Mouse (Mus musculus) ES-E14 (cell line): ENCODE measurements around the gene Tmc2. TPM values are rescaled to one million over a fixed set of nuclear protein-coding genes. Genes with fewer than 3 reads are reported as not detected.

Experiments
- DNase-seq: peaks from one replicate; pipeline ENCODE4 v3.0.0-alpha.2; 2013; ENCODE audit warnings: low read depth, low spot score
- H3K27ac ChIP-seq: 2 replicates; pipeline ENCODE4 v1.5.1; 2012; ENCODE audit warnings: low read depth, mild to moderate bottlenecking, low read length, moderate library complexity, mixed read lengths; ENCODE audit not compliant: poor library complexity, insufficient read depth, severe bottlenecking
- H3K36me3 ChIP-seq: 2 replicates; pipeline ENCODE4 v1.6.1; 2012; ENCODE audit warnings: mild to moderate bottlenecking, low read length, moderate library complexity, mixed read lengths; ENCODE audit not compliant: control insufficient read depth, poor library complexity, insufficient read depth, severe bottlenecking
- H3K4me1 ChIP-seq, 2 experiments: fragments of 150-350 bp in 1 of 2; sonication (generic) in 1 of 2; 2 replicates each; pipeline ENCODE4 v1.6.1; 2012; ENCODE audit warnings: low read length in 2 of 2, mild to moderate bottlenecking in 1 of 2, mixed read lengths in 1 of 2; ENCODE audit not compliant: control insufficient read depth in 2 of 2, insufficient read depth in 2 of 2, poor library complexity in 1 of 2
- H3K4me3 ChIP-seq, 2 experiments: fragments of 150-350 bp in 1 of 2; sonication (generic) in 1 of 2; 2 replicates each; pipeline ENCODE4 v1.5.1; 2012; ENCODE audit warnings: low read length in 2 of 2, low read depth in 1 of 2, mild to moderate bottlenecking in 1 of 2, mixed read lengths in 1 of 2; ENCODE audit not compliant: insufficient read depth in 1 of 2, poor library complexity in 1 of 2, severe bottlenecking in 1 of 2
- H3K9ac ChIP-seq: 2 replicates; pipeline ENCODE4 v1.6.1; 2012; ENCODE audit warnings: low read depth, mild to moderate bottlenecking, low read length, mixed read lengths; ENCODE audit not compliant: poor library complexity, insufficient read depth, severe bottlenecking
- H3K9me3 ChIP-seq: fragments of 150-350 bp; sonication (generic); 2 replicates; pipeline ENCODE4 v1.6.1; 2012; ENCODE audit warnings: low read depth, mild to moderate bottlenecking, low read length; ENCODE audit not compliant: control insufficient read depth, insufficient read depth
- CHD2 ChIP-seq: IDR thresholded peaks from 2 replicates; pipeline ENCODE4 v1.6.1; 2014; ENCODE audit warnings: mild to moderate bottlenecking, low read depth, low read length, inconsistent platforms
- HCFC1 ChIP-seq: IDR thresholded peaks from 2 replicates; pipeline ENCODE4 v1.6.1; 2012; ENCODE audit warnings: low read length, inconsistent platforms, borderline replicate concordance; ENCODE audit not compliant: insufficient read depth
- MAFK ChIP-seq: IDR thresholded peaks from 2 replicates; pipeline ENCODE4 v1.6.1; 2014; ENCODE audit warnings: mild to moderate bottlenecking, low read depth, low read length, inconsistent platforms; ENCODE audit not compliant: insufficient read depth
- ZC3H11A ChIP-seq: IDR thresholded peaks from 2 replicates; pipeline ENCODE4 v1.6.1; 2012; ENCODE audit warnings: low read depth, mild to moderate bottlenecking, inconsistent platforms, low read length, borderline replicate concordance
- ZNF384 ChIP-seq: IDR thresholded peaks from 2 replicates; pipeline ENCODE4 v1.6.1; 2012; ENCODE audit warnings: low read depth, low read length, inconsistent platforms
- in situ Hi-C, 2 experiments: fragments of 600-800 bp; cut with MboI; formaldehyde crosslinking; loops; one replicate each; pipeline ENCODE4 v1.15.1; 2025; ENCODE audit warnings: low sequenced_read_pairs in 2 of 2, inconsistent platforms in 1 of 2; ENCODE audit not compliant: unreplicated experiment in 2 of 2
- total RNA-seq: library from RNA; depleted of rRNA; stranded (reverse); fragments of 300-350 nt; gene quantifications from 2 replicates; pipeline ENCODE4 v1.2.3, GENCODE M21; 2012

The Tmc2 gene
- total RNA-seq, 1 experiment = 0.09 TPM

DNA sequence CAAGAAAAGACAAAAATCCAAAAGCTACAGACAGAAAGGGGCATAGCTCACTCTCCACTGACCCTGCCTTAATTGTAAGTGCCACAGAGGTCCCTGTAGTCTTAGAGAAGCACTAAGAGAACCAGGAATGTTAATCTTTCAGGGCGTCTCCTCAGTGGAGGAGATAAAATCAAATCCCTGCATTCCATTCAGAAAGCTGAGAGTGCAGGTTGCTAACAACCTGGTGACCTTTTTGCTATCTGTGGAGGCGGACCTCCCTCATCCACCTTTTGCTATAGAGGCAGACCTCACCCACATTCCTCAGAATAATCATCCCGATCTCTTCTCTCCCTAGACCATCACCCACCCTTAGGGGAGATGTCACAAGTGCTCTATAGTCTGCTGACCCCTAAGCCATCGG lies 94.1 kb downstream of the Tmc2 start:
- DNase-seq = no peak
- TF ChIP-seq CHD2 (no peak), MAFK (no peak), HCFC1 (no peak), ZNF384 (no peak), ZC3H11A (no peak)
- H3K9me3 ChIP-seq = no peaks in the 10 kb centered on the region
- no peak overlapping the region for H3K27ac ChIP-seq
- no peak overlapping the region for H3K9ac ChIP-seq
- H3K4me3 ChIP-seq = no peak overlapping the region
- H3K4me1 ChIP-seq = peaks cover 4 to 6% of the 10 kb centered on the region in 2 experiments; a peak in 2 of 4 replicates
- no peaks in the 10 kb centered on the region for H3K36me3 ChIP-seq
- in situ Hi-C loops = no loop called here

DNA sequence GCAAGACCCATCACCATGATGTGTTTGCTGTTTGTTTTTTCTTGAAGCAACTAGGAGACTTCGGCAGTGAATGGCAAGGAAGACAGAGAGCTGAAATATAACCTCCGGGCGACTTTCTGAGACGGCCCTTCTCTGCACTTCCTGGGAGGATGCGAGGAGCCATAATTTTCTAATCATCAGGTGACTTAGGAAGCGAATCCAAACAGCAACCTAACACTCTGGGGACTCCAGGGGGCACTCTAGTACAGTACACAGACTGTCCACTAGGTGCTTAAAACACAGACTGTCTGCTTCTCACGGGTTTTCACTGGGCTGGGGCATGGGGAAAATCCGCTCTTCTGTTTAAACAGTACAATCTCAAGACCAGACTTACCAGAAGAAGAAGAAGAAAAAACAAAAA lies 96.4 kb downstream of the Tmc2 start:
- no peaks in the 10 kb centered on the region for H3K36me3 ChIP-seq
- no peak overlapping the region for H3K4me3 ChIP-seq
- peaks cover 1 to 10% of the 10 kb centered on the region in 2 experiments; a peak in 2 of 4 replicates for H3K4me1 ChIP-seq
- H3K9ac ChIP-seq = no peak overlapping the region
- no peak overlapping the region for H3K27ac ChIP-seq
- in situ Hi-C loops = no loop called here
- H3K9me3 ChIP-seq = no peaks in the 10 kb centered on the region
- TF ChIP-seq HCFC1 (0 out of 2 replicates have a peak, but pooled peaks have one; percentile 55), ZC3H11A (peak; percentile 42; the same call in 1 of the 2 replicates), CHD2 (no peak), ZNF384 (peak; percentile 19; the same call in 1 of the 2 replicates), MAFK (no peak)
- DNase-seq = peak; percentile 76

DNA sequence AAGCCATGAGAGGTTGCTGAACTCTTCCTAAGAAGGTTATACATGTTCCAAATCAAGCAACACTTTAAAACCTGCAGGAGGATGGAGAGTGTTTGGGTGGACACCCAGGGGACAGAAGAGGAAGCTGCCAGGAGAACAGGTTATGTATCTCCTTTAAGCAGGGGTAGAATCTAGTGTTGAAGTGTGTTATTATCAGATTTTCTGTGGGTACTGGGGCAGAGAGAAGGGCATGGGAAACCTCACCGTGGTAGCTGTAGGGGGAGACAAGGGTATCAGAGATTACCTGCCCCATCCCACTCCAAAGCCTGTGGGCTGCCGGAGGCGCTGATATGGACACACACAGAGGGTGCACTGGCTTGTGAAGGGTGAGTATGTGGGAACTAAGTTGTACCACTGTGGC lies 98.0 kb downstream of the Tmc2 start:
- H3K4me1 ChIP-seq = peaks cover 1 to 10% of the 10 kb centered on the region in 2 experiments; a peak in 2 of 4 replicates
- in situ Hi-C loops = no loop called here

DNA sequence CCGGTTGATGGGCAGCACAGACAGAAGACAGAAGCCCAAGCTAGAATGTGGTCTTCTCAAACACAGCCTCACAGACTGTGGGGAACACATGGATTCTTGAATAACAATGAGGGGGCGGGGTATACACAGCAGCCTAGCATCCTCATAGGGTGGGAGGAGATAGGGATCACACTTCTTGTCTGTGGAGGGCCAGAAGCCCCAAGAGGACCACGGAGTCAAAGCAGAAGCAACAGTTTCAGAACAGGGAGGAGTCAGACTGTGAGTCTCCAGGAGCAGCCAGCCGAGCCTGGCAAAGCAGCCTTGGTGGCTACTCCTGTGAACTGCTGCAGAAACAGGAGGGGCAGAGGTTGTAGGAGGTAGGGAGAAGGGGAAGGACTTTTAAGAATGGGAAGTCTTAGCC lies 98.5 kb downstream of the Tmc2 start:
- Histone ChIP-seq H3K9ac (no peak overlapping the region), H3K4me3 (no peak overlapping the region), H3K36me3 (no peaks in the 10 kb centered on the region), H3K4me1 (peaks cover 1 to 10% of the 10 kb centered on the region in 2 experiments; a peak in 2 of 4 replicates), H3K27ac (no peak overlapping the region), H3K9me3 (no peaks in the 10 kb centered on the region)
- in situ Hi-C loops = no loop called here
- TF ChIP-seq ZC3H11A (no peak), HCFC1 (no peak), MAFK (no peak)
- no peak for DNase-seq

More for the DNA sequence above, 98.0 kb downstream of the Tmc2 start:
- H3K27ac ChIP-seq = no peak overlapping the region
- no peak overlapping the region for H3K4me3 ChIP-seq
- TF ChIP-seq ZNF384 (no peak), CHD2 (no peak), HCFC1 (no peak), MAFK (no peak), ZC3H11A (no peak)
- H3K36me3 ChIP-seq = no peaks in the 10 kb centered on the region
- H3K9ac ChIP-seq = no peak overlapping the region
- no peak for DNase-seq
- no peaks in the 10 kb centered on the region for H3K9me3 ChIP-seq
